Mouse (Mus musculus): ENCODE results near the gene Anapc15. TPM values are rescaled to one million over a fixed set of nuclear protein-coding genes. Genes with fewer than 3 reads are reported as not detected.

The Anapc15 gene
- polyA plus RNA-seq (2014; fragmentation: Illumina TruSeq; extraction: RNeasy Lipid Tissue Mini Kit (QIAGEN cat#74804); ENCODE audit: low read depth, low replicate concordance): 5.7 TPM

DNA sequence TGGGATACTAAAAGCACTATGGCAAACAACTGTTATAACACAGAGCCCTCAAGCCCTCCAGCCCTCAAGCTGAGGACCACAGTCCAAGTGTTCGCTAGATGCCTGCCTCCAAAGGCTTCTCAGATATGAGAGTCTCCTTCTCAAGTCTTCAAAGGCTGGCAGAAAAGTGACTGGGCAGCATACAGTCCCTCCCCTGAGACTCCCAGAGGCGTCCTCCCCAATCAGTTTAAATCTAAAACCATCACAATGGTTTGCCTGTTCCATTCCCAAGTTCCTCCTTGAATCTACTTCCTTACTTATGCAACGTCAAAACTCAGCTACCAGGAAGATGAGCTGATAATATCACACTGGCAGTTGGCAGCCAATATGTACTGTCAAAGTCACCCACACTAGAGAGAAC, at the start of gene Anapc15:
Gene Anapc15, plus strand, starts transcription at position 301 of the 400 bp plus-strand sequence.

DNA sequence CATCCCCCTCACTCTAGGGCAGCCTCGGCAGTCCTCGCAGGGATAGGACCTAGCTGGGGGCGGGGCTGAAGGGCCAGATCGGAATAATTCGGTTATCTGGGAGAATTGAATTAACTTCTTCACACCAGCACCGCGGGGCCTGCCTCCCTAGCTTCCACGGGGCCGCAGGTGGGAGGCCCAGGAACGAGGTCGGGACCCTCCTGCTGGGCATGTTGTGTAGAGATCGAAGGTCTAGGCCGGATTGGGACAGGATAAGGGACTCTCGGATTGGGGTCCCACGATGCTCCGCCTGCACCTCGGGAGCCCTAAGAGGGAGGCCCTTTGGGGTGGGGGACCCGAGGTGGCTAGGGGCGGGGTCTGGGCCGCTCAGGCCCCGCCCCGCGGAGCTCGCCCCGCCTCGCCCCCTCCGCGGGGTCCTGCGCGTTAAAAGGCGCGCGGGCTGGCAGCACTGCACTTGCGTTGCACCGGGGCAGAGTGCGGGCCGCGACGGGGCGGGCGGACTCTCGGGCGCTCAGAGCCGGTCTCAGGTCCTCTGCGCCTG, 45.6 kb upstream of the Anapc15 start, which contains the start of gene Phox2a:
Gene Phox2a, plus strand, starts transcription at position 453 of the 541 bp plus-strand sequence.

DNA sequence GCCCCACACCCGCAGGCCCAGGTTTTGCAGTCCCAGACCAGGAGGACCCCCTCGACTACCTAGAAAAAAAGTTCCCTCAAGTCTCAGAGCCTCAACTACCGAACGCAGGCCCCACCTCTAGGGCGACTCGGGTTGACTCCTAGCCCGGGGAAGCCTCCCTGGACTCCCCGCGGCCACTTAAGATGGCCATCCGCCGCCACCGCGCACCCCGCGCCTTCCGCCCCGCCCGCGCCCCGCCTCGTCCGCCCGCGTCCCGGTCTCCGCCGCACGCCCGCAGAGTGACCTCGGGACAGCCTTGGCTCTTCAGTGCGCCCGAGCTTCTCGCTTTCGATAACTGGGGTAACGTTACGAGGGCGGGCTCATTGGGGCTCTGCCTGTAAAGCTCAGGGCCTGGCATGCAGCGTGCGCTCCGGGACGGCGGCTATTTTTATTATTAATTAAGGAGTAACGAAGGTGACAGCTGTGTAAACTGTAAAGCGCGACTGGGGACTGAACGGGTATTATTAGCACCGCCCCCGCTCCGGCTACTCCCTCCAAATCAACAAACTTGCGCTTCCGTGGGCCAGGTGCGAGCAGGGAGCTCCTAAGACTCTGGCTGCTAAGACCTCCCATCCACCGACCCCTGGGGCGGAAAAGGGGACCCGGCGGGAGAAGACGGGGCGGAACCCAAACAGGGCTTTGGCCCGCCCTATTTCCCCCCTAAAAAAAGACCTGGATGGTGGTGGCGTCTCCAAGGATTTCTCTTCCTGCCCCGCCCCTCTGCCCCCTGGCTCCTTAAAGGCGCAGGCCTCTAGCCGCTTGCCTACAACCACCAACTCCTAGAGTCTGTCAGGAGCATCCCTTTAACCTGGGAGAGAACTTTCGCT, 25.7 kb upstream of the Anapc15 start, which contains the start of gene Inppl1:
Gene Inppl1, minus strand, starts transcription at position 624 of the 866 bp plus-strand sequence.

DNA sequence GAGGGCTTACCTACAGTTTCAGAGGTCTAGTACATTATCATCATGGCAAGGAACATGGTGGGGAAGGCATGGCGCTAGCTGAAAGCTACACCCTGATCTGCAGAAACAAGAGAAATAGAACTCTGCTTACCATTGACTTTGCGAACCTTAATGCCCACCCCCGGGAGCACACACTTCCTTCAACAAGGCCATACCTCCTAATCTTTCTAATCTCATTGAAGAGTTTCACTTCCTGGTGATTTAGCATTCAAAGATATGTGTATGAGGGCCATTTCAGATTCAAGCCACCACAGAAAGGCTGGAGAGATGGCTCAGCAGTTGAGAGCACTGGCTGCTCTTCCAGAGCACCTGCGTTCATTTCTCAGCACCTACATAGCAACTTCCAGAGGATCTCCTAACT, 6.4 kb upstream of the Anapc15 start, which contains the start of gene Folr2:
Gene Folr2, minus strand, starts transcription at position 101 of the 400 bp plus-strand sequence.

DNA sequence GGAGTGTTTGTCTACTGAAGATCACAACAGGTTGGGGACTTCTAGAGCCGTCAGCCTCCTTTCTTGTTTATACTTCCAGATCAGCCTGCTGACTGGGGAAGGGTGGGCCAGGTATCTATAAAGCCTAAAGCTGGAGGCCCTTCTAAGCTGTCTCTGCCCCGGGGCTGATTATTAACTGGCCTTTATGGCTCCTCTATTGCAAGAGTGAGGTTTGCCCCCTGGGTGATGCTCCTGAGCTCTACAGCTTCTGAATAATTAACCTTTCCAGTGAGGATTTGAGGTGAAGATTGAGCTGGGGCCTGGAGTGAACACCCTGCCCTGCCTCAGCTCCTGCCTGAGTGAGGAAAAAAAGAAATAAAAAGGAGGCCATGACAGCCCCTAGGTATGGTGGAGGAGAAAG, 7.1 kb downstream of the Anapc15 start, which contains the start of gene Folr1:
Gene Folr1, minus strand, starts transcription at position 160 of the 400 bp plus-strand sequence.

DNA sequence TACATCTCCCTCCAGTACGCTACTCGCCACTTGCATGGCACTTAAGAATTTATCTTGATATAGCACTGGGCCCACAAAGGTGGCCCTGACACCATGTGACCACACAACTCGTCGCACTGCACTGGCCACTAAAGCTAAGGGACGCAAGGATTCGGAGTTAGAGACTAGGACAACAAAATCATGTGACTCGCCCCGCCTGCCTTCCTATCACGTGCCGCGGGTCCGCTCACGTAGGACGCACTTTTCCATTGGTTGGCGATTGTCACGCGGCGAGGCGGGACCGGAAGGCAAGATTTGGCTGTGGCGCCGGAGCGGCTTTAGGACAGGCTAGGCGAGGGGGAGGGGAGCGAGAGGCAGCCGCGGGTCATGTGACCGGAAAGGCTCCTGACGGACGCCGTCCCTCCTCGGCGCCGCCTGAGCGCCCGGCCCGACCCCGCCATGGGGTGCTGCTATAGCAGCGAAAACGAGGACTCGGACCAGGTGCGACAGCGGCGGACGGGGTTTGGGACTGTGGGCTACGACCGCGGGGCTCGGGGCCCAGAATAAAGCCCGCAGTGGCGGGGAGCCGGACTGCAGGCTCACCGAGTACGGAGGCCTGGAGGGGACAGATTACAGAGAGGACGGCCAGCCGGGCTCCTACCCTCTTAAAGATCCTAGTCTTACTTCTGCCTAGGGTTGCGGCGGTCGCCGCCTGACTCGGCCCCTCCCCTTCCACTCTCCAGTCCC, 42.2 kb downstream of the Anapc15 start, which contains the start of gene Lamtor1:
Gene Lamtor1, plus strand, starts transcription at position 344 of the 726 bp plus-strand sequence.

DNA sequence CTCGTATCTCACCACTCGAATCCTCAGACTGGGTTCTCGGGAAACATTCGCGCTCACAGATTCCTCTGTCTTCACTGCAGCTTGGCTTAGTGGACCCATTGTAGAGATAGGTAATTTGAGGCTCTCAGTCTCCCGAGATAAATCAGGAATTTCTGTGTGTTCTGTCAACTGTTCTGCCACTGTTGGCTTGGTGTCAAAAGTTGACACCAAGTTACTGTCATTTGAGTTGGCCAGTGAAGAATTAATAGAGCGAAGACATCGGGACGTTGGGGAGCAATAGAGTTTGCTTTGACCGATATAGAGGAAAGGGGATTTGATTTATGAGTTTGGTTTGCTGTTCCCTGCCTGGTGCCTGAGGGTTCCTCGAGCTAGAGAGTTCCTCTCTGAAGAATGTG, 42.8 kb downstream of the Anapc15 start, which contains the start of gene Tomt:
Gene Tomt, minus strand, starts transcription at position 73 of the 395 bp plus-strand sequence.

DNA sequence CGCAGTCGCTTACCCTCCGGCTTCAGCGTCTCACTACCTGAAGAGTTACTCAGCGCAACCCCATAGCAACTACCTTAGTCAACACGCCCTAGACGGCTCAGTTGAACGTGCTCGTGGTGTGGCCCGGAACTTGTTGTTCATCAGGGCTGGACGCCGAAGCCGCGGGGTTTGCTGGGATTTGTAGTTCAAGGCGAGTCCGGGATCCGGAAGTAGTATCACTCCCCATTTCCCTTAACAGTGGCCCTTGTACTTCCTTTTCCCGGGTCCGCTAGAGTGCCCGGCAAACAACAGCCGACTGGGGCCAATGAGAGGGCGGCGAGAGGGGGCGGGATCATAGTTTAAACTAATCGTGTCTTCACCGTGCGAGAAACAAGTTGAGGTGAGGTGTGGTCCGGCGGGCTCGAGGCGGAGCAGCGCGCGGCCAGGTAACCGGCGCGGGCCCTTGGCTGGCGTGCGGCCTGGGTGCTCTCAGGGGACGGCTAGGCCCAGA, 70.3 kb downstream of the Anapc15 start, which contains the start of the genes Lrrc51 and Numa1:
Gene Lrrc51, minus strand, starts transcription at position 145 of the 490 bp plus-strand sequence.
Gene Numa1, plus strand, starts transcription at position 361 of the 490 bp plus-strand sequence.

Other genes starting within 250 kb of the Anapc15 start
- gene Clpb, start 200.1 kb upstream of the Anapc15 start, polyA plus RNA-seq (2014; fragmentation: Illumina TruSeq; extraction: RNeasy Lipid Tissue Mini Kit (QIAGEN cat#74804); ENCODE audit: low read depth, low replicate concordance): 13.2 TPM
- gene Phox2a, start 45.4 kb upstream of the Anapc15 start, polyA plus RNA-seq (2014; fragmentation: Illumina TruSeq; extraction: RNeasy Lipid Tissue Mini Kit (QIAGEN cat#74804); ENCODE audit: low read depth, low replicate concordance): 1.3 TPM
- gene Inppl1, start 25.5 kb upstream of the Anapc15 start, polyA plus RNA-seq (2014; fragmentation: Illumina TruSeq; extraction: RNeasy Lipid Tissue Mini Kit (QIAGEN cat#74804); ENCODE audit: low read depth, low replicate concordance): 34.8 TPM
- gene Folr2, start 6.5 kb upstream of the Anapc15 start, polyA plus RNA-seq (2014; fragmentation: Illumina TruSeq; extraction: RNeasy Lipid Tissue Mini Kit (QIAGEN cat#74804); ENCODE audit: low read depth, low replicate concordance): 1.5 TPM
- not detected for gene Folr1, start 7.1 kb downstream of the Anapc15 start, polyA plus RNA-seq (2014; fragmentation: Illumina TruSeq; extraction: RNeasy Lipid Tissue Mini Kit (QIAGEN cat#74804); ENCODE audit: low read depth, low replicate concordance)
- 13.8 TPM for gene Lamtor1, start 42.2 kb downstream of the Anapc15 start, polyA plus RNA-seq (2014; fragmentation: Illumina TruSeq; extraction: RNeasy Lipid Tissue Mini Kit (QIAGEN cat#74804); ENCODE audit: low read depth, low replicate concordance)
- gene Tomt, start 42.6 kb downstream of the Anapc15 start, polyA plus RNA-seq (2014; fragmentation: Illumina TruSeq; extraction: RNeasy Lipid Tissue Mini Kit (QIAGEN cat#74804); ENCODE audit: low read depth, low replicate concordance): not detected
- gene Lrrc51, start 70.2 kb downstream of the Anapc15 start, polyA plus RNA-seq (2014; fragmentation: Illumina TruSeq; extraction: RNeasy Lipid Tissue Mini Kit (QIAGEN cat#74804); ENCODE audit: low read depth, low replicate concordance): 5.7 TPM
- 110 TPM for gene Numa1, start 70.4 kb downstream of the Anapc15 start, polyA plus RNA-seq (2014; fragmentation: Illumina TruSeq; extraction: RNeasy Lipid Tissue Mini Kit (QIAGEN cat#74804); ENCODE audit: low read depth, low replicate concordance)
- gene Il18bp, start 155.0 kb downstream of the Anapc15 start, polyA plus RNA-seq (2014; fragmentation: Illumina TruSeq; extraction: RNeasy Lipid Tissue Mini Kit (QIAGEN cat#74804); ENCODE audit: low read depth, low replicate concordance): 16.7 TPM
- 13.8 TPM for gene Rnf121, start 201.8 kb downstream of the Anapc15 start, polyA plus RNA-seq (2014; fragmentation: Illumina TruSeq; extraction: RNeasy Lipid Tissue Mini Kit (QIAGEN cat#74804); ENCODE audit: low read depth, low replicate concordance)
- 8.8 TPM for gene Xndc1, start 201.8 kb downstream of the Anapc15 start, polyA plus RNA-seq (2014; fragmentation: Illumina TruSeq; extraction: RNeasy Lipid Tissue Mini Kit (QIAGEN cat#74804); ENCODE audit: low read depth, low replicate concordance)
- not detected for gene Xntrpc, start 202.0 kb downstream of the Anapc15 start, polyA plus RNA-seq (2014; fragmentation: Illumina TruSeq; extraction: RNeasy Lipid Tissue Mini Kit (QIAGEN cat#74804); ENCODE audit: low read depth, low replicate concordance)
- not detected for gene Trpc2, start 219.4 kb downstream of the Anapc15 start, polyA plus RNA-seq (2014; fragmentation: Illumina TruSeq; extraction: RNeasy Lipid Tissue Mini Kit (QIAGEN cat#74804); ENCODE audit: low read depth, low replicate concordance)
- not detected for gene Art1, start 238.0 kb downstream of the Anapc15 start, polyA plus RNA-seq (2014; fragmentation: Illumina TruSeq; extraction: RNeasy Lipid Tissue Mini Kit (QIAGEN cat#74804); ENCODE audit: low read depth, low replicate concordance)
- gene Art5, start 245.8 kb downstream of the Anapc15 start, polyA plus RNA-seq (2014; fragmentation: Illumina TruSeq; extraction: RNeasy Lipid Tissue Mini Kit (QIAGEN cat#74804); ENCODE audit: low read depth, low replicate concordance): not detected